Mouse (Mus musculus) urinary bladder, postnatal 10 days (tissue): Measurements from ENCODE around the gene Pepd.

Experiments
- DNase-seq: peaks from one replicate; pipeline ENCODE4 v3.0.0; 2022; ENCODE audit warnings: low spot score

Pepd gene

DNA sequence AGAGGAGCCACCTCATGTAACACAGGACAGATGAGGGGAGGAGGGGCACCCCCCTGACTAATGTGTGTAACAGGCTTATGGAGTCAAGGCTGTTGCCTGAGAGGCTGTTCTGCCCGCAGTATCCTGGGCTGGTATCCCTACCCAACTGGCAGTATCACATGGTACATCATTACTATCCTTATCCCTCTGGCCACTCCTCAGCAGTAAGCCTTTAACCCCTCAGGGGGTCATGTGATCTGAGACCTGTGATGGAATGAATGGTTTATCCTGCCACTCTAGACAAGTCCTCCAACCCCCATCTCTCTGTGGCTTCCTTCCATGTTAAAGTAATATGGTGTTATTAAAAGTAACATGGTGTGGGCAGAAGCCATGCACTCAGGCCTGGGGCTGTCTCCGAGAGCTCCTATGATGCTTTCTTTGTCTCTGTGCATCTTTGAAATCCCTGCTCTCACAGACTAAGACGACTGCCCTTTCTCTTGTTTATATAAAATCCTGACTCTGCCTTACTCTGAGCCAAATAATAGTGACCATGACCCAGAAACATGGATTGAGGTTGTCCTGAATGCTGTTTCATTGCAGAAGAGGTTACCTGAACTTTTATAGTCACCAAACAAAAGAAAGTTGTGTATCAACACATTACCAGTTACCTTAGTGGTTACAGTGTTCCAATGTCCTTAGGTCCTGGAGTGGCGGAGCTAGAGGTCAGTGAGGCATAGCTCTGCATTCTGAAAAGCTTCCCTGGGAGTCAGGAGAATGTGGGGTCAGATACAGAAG is 71.7 kb downstream of the Pepd start:
- DNase-seq: no peak

DNA sequence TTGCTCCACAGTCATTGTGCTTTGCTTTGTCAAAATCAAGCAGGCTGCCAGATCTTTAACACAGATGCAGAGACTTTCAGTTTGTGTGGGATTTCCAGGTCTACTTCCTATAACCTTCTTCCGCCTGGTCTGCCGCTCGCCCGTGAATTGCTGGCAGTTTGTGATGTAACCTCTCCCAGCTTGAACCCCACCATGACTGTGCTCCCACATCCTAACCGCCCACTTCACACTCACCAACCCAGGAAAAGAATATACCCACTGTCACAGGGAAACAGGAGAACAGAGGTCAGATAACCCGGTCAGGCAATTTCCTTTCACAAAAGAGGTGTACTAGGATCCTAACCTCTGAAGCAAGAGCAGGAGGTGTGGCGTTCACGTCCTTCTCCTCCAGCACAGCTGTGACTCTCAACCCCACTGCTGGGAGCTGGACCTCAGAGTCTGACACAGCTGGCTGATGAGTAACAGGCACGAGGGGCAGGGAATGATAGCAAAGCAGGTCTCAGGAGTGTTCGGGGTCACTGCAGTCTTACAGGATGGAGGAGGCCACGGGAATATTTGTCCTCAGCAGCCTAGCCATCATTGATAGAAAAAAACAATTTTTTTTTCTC is 72.5 kb downstream of the Pepd start:
- DNase-seq: no peak

DNA sequence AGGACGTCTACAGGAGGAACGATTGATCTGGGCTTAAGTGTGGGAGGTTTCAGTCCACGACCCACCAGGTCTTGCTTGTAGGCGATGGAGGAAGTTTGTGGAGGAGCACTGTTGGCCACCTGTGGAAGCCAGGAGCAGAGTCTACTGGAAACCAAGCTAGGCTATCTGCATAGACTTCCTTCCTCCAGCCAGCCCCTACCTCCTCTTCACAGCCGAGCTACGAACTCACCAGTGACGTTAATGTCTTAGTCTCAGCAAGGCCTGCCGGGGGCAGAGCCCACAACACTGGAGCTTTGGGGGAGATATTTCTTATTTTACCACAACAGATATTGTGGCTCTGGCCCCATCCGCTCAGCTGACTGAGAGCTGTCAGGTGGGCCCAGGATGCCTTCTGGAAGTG is 73.0 kb downstream of the Pepd start:
- DNase-seq: no peak

DNA sequence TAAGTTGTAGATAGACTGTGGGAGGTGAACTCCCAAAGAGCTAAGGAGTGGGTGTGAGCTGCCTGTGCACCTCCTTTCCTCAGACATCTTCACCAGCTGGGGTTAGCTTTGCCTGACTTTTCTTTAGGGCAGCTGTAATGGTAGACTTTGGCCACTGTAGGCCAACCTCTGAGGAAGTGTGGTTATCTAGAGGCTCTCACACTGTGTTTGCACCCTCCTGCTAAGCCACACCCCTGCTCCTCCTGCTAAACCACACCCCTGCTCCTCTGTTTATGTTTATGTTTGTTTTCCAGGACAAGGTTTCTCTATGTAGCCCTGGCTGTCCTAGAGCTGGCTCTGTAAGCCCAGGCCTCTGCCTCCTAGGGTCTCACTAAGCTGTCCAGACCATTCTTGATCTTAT is 73.5 kb downstream of the Pepd start:
- no peak for DNase-seq

DNA sequence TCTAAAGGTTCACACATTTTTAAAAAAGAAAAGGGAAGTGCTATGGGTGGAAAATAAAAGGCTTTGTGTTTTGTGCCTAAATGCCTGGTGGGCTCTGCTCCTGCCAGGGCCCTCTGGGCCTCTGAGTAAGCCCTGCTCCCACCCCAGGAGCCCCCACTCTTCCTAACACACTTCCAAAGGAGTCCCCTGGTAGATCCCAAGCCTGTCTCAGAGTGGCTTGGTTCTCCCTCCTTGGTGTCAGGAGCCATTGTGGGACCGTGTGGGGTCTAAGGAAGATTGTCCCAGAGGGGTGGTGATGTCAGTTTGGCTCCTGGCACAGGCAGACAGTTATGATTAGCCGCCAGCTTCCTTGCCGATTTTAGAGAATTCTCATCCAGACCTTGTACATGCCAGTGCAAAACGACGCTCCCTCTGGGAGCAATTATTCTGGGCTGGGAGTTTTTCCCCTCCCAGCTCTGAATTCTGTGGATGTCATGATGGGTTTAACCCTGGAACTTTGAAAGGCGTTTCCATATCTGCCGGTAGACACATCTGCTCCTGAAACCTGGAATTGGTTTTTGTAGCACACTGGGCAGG is 74.5 kb downstream of the Pepd start:
- DNase-seq: no peak

DNA sequence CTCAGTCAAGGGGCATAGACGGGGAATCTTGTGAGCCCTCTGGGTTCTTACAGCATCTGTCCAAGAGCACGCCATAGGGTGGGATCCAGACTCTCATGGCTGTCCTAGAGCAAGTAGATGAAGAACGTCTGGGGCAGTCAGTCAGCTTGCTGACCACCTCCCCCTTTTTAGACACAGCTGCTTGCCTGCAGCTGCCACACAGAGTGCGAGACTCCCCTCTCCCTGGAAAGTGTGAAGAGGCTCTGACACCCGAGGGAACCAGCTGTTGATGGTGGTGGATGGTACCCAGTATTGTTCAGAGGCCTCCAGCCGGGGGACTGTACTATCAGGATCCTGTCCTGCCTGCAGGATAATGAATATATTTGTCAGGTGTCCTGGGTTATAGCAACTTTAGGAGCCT is 75.1 kb downstream of the Pepd start:
- DNase-seq: no peak

DNA sequence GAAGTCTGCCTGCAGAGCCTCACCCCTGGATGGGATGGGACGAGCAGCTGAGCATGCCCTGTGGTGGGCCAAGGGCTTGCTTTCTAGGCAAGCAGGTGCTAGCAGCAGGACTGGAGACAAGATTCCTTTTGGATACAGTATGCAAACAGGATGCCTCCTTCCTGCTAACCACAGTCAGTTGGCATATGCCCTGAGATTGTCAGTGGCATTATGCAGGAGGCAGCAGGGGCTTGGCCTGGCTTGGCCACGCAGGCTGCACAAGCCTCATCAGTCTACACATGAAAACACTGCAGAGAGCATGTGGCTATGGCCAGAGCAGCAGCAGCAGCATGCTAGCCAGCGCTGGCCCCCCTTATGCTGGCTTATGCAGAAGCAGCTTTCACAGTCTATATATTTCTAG is 76.3 kb downstream of the Pepd start:
- no peak for DNase-seq

DNA sequence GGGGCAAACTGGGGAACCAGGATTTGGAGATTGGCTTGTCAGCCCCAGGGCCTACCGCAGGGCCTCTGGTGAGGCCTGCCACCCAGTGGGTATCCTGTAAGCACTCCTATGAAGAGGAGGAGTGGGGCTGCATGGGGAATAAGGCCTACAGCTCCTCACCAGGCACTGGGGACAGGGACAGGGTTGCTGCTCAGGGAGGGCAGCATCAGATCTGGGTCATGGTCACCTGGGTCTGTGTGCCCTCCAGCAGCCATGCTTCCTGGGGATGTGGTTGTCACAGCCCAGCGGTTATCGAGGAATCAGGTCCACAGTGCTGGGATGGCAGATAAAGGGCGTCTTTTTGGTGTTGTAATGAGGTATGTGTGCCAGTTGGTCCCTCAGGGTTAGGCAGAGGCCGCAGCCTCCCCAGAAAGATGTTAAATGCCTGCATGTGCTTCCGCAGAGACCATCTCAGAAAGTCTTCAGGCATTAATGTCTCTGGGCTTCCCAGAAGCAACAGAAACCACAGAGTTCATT is 79.6 kb downstream of the Pepd start:
- no peak for DNase-seq

DNA sequence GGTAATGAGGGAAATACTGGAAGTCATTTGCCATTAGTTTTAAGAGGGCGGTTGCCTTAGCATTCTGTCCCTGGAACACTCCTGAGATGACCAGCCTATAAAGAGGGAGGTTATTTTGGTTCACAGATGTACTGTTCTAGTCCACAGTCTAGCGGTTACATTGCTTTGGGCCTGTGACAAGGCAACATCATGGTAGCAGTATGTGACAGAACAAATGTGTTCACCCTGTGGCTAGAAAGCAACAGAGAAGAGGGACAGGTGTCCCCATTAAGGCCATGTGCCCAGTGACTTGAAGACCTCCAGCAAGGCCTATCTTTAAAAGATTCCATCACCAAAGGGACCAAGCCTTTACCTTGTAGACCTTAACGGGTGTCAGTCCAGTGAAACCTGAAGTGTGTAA is 80.6 kb downstream of the Pepd start:
- DNase-seq: no peak

DNA sequence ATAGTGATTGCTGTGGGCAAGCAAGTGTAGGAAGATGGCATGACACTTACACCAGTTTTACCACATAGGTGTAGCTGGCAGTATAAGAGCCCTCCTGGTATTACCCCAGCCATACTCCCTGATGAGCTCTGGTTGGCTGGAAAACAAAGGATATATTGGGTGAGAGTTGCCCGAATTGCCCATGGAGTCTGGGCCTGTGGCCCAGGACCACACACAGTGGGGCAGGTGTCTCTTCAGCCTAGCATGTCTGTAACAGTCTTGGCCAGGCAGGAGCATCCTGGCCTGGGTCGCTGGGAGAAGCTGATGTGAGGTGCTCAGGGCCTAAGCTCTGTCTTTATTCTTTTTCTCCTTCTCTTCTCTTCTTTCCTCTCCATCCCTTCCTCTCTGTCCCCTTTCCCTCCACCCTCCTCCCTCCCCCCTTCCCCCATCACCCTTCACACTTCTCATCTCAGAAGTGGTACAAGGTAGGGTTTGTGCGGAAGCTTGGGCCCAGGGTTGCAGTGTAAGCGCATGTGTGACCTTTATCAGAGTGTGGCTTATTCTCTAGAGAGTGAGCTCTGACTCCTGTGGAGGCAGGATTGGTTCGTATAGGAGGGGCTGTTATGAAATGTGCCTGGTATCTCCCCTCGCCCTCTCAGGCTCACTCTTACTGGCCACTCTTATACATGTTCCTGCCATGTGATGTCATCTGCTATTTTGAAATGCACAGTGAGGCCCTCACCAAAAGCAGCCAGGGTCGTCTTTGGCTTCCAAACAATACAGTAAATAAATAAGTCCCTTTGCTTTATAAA is 83.9 kb downstream of the Pepd start:
- DNase-seq: no peak

DNA sequence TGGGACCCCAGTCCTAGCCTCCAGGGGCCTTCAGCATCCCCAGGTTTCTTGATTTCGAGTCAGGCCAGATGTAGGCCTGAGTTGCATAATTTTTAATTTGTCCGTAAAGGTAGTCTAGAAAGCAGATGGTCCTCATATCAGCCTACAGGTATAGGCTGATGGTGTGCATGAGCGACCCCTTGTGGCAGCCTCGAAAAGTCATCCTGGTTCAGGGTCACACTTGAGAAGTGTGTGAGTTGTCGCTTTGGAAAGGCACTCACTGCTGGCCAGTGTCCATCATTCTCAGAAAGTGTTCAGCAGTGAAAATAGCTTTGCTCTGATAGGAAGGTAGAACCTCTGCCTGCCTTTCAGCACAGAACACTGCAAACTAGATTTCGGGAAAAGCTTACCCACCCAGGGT is 88.7 kb downstream of the Pepd start:
- DNase-seq: no peak

DNA sequence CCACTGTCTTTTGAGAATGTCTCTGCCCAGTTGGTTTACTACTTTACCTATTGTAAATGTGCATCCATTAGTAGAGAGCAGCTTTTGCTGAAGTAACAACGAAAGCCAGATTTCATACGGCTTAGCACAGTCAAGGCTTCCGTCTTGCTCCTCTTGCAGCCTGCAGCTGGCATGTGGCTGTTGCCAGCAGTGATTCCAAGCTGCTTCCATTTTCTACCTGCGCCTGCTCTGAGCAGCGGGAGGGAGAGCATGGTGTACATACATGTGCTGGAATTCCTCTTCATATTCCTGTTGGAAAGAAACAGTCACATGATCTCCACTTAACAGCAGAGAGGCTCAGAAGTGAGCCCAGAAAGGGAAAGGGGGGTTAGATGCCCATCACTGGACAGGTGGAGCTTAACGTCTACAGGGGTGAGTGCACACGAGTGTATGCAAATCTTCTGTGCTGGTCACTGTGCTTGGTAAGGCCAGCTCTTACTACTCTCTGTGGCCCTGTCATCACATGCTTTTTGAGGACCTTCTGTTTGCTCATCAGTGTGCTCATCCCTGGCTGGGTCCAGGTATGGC is 91.1 kb downstream of the Pepd start:
- DNase-seq: no peak

DNA sequence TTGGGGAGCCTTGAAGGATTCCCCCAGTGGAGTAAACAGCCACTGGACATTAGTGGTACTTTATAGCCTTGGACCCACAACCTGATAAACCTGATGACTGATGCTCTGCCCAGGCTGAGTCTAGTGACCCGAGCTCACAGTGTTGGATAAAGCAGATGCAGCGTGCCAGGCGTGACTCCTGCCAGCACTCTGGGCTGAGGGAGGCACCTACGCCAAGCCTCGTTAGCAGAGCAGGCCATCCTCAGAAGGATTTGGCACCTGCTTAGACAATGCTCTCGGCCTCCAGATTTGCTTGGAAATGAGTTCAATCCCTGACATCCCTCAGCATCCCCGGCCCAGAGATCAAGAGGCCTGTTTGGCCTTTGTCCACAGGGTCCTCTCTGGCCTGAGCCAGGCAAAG is 94.5 kb downstream of the Pepd start:
- DNase-seq: no peak

DNA sequence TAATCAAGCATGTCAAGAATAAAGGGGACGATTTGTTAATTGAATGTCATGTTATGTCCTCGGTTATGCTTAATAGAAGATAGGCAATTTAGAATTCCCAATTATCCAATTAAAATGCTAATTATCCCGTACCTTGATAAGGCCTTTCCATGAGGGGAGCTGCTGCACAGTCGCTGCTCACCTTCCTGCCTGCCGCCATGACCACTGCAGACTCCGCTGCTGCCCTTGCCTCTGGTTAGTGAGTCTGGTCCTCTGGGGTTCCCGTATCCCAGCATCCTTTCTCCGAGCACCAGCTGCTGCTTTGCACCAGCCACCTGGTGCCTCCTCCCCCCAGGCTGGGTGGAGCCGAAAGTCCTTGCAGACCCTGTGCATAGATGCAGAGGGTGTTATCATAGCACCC is 101.0 kb downstream of the Pepd start:
- no peak for DNase-seq

DNA sequence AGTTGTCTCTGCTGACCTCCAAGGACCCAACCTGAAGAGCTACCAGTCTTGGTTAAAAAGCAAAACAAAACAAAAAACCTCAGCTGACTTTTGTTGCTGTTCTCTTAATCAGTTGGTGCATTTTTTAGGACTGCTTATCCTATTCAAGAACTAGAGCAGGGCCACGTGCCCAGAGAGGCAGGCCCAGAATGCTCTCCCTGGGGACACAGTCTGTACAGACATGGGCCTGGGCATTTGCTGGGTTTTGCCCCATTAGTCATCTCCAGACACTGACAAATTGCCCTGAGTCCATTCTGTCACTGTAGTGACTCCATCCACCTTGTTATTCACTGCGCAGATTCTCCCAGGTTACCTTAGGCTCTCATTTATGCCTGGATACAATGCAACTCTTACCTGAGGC is 103.1 kb downstream of the Pepd start:
- no peak for DNase-seq

DNA sequence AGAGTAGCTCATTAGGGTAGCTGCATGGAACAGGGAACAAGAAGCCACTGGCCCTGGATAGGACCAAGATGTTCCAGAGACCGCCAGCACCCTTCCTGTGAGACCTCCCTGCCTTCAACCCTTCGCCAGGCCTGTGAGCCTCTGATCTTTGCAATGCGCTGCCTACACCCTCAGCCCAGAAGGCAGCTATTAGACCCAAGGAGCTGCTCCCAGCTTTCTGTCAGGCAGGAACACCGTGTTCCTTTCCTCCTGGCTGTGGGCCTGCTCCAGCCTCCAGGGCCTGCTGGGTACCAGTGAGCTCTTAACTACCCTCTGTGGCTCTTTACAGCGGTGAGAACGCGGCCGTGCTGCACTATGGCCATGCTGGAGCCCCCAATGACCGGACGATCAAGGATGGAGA is 109.2 kb downstream of the Pepd start:
- no peak for DNase-seq

DNA sequence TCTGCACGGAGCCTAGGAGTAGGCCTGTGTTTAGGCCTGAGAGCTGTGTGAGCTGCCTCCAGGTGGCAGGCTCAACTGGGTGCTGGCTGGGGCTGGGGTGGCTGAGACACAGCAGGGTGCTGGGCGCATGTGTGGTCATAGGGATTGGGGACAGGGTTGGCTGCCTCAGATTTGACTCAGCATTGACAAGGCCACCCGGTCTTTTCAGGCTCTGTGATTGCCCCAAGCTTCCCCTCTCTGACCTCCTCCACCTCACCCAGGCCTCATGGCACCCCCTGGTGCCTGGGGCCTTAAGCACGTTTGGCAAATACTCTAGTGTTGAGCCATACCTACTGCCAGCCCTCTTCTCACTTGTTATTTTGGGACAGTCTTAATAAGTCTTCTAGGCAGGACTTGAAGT is 111.1 kb downstream of the Pepd start:
- no peak for DNase-seq

DNA sequence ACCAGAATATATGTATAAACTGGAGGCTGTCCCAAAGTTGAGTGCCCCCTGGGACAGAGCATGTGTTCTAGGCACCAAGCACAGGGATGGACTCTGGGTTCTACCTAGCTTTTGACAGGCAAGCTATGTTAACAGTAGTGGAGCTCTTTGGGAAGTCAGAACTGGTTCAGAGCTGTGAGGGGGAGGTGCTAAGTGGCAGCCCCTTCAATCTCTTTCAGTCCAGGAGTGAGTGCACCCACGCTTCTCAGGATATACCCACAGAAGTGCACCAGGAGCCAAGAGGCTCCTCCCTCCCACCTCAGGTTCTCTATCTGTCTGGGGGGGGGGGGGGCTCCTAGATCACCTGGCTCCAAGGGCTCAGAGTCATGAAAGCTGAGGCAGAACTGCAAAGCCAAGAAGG is 112.2 kb downstream of the Pepd start:
- no peak for DNase-seq

DNA sequence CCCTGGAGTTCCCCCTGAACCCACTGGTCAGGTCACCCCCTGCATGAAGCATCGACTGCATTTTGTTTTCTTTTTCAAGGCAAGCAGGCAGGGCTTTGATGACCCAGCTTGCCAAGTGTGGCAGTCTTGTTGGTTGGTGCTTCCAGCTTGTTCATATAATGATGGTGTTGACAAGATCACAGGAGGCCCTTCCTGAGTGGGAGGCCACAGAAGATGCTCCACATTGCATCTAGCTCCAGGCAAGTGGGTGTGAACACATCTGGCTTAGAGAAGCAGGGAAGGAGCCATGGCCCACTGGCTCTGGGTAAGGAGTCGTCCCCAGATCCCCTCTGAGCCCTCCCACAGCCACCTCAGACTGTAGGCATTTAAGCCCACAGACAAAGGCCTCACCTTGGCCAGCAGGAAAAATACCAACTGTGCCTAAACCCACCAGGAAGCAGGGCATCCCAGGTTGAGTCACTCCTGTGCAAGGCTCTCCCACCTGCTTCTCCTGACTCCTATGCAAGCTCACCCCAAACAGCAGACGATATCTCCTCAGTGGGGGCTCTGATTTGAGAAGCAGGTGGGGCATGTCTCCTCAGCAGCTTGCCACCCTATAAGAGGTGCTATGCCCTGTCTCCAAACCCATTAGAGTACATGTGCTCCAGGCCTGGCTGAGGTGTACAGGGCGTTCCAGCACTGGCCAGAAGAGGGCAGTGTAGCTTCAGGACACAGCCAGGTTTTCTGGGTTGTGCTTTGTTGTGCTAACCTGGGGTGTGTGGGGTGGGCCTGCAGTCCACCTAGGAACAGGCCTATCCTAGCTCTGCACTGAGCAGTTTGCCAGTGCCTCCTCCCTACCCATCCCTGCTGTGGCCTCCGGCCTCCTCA is 113.5 kb downstream of the Pepd start:
- DNase-seq: peak; percentile 50

DNA sequence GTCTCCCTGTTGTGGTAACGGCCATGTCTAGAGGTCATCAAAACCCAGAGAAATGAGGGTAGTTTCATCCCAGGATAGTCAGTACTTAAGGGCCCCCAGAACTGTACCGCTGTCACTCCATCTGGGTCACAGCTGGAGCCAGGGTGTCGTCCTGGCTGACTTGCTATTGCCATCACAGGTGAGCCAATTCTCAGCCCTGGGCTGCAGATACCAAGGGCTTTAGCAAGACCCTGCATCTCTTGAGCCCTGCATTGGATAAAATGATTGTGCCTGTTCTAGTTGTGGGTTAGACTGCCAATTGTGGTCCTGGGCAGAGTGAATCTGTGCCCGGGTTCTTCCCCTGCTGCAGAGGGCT is 114.1 kb downstream of the Pepd start:
- no peak for DNase-seq

DNA sequence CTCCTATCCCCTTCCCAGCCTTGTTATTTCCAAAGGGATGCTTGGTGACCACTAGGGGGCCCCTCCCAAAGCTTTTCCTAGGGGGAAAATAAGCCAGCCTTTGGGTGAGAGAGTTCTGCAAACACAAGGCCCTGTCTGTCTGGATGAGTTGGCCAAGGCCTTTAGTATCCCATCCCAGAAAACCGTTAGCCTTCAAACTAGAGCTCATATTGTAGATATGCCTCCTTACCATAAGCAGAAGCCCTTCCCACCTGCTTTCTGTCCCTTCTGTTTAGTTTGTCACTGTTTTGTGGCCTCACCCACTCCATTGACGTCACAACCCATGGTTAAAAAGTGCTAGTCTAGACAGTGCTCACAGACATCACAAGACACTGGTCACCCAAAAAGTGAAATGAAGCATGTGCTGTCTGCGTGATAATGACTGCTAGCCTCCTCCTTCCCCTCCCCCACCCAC is 114.7 kb downstream of the Pepd start:
- DNase-seq: no peak
